Mouse (Mus musculus): Measurements from ENCODE around the gene Ddx55.

DNA sequence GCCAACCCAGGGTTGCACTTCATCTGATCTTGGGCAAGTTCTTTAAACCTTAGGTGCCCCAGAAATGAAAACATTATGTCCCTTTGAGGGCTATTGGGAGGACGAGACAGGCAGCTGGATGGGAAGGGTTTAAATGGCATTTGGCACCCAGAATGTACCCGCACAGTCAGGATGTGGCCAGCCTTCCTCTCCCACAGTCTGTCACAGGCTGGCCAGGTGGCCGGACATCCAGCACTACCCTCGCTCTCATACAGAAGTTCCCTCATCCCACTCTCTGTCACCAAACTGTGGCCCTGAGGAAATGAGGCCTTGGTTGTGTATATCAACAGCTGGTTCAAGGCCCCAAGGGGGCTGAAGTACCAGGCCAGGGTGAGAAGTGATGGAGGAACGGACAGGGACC is 27.7 kb upstream of the Ddx55 start:
- no peak for TF ChIP-seq CTCF (IDR thresholded peaks at IDR 0.05; ENCODE audit: low read depth)
- no peak for TF ChIP-seq EP300 (IDR thresholded peaks at IDR 0.05; ENCODE audit: low read depth)
